Mouse (Mus musculus) T-helper 17 cell (primary cell): ENCODE results near the gene Kif2c.

Experiments
- in situ Hi-C, 2 experiments: fragments of 300-600 bp; cut with MboI, MseI; formaldehyde crosslinking; loops; 1 replicate in 1 of 2; 2 replicates in 1 of 2; pipeline ENCODE4 v1.15.1; 2025; ENCODE audit warnings: high pct_unique_total_duplicates in 2 of 2

Kif2c gene

GRCm38 (mm10) chr4:117138295-117139216, 43.9 kb downstream of the Kif2c start:
- in situ Hi-C loops = no loop called here

- in situ Hi-C loops = no loop called here
Measured at GRCm38 (mm10) chr4:117136034-117136433, 46.4 kb downstream of the Kif2c start.

- in situ Hi-C loops = loop anchor here in 1 of 2 experiments (5.0 kb wide), 1 partner anchor 137 kb away; the partner anchor contains the start of gene Hectd3
Measured at GRCm38 (mm10) chr4:117134601-117134995, 47.8 kb downstream of the Kif2c start.

GRCm38 (mm10) chr4:117133817-117134600, 48.4 kb downstream of the Kif2c start, which contains the start of gene Plk3:
Gene Plk3, minus strand, starts transcription at chr4:117133963.
- in situ Hi-C loops = loop anchor here in 1 of 2 experiments (5.0 kb wide), 1 partner anchor 137 kb away; the partner anchor contains the start of gene Hectd3

GRCm38 (mm10) chr4:117133366-117133796, 49.1 kb downstream of the Kif2c start:
- in situ Hi-C loops = loop anchor here in 1 of 2 experiments (5.0 kb wide), 1 partner anchor 136 kb away; the partner anchor contains the start of gene Hectd3

- in situ Hi-C loops = loop anchor here in 1 of 2 experiments (5.0 kb wide), 1 partner anchor 135 kb away; the partner anchor contains the start of gene Hectd3
Measured at GRCm38 (mm10) chr4:117132794-117133143, 49.7 kb downstream of the Kif2c start.

- in situ Hi-C loops = loop anchor here in 1 of 2 experiments (5.0 kb wide), 1 partner anchor 135 kb away; the partner anchor contains the start of gene Hectd3
Measured at GRCm38 (mm10) chr4:117131890-117132793, 50.3 kb downstream of the Kif2c start.

GRCm38 (mm10) chr4:117131198-117131597, 51.2 kb downstream of the Kif2c start:
- in situ Hi-C loops = loop anchor here in 1 of 2 experiments (5.0 kb wide), 1 partner anchor 134 kb away; the partner anchor contains the start of gene Hectd3

GRCm38 (mm10) chr4:117130790-117131189, 51.6 kb downstream of the Kif2c start:
- in situ Hi-C loops = loop anchor here in 1 of 2 experiments (5.0 kb wide), 1 partner anchor 133 kb away; the partner anchor contains the start of gene Hectd3

- in situ Hi-C loops = no loop called here
Measured at GRCm38 (mm10) chr4:117127991-117128686, 54.3 kb downstream of the Kif2c start.

- in situ Hi-C loops = no loop called here
Measured at GRCm38 (mm10) chr4:117126675-117127290, 55.7 kb downstream of the Kif2c start, which contains the start of gene Tctex1d4. Gene Tctex1d4, plus strand, starts transcription at chr4:117126794.

- in situ Hi-C loops = no loop called here
Measured at GRCm38 (mm10) chr4:117125910-117126674, 56.3 kb downstream of the Kif2c start.

- in situ Hi-C loops = no loop called here
Measured at GRCm38 (mm10) chr4:117125348-117125909, 57.0 kb downstream of the Kif2c start, which contains the start of gene Btbd19. Gene Btbd19, minus strand, starts transcription at chr4:117125725.

- in situ Hi-C loops = no loop called here
Measured at GRCm38 (mm10) chr4:117124518-117125347, 57.7 kb downstream of the Kif2c start.

GRCm38 (mm10) chr4:117124218-117124517, 58.3 kb downstream of the Kif2c start:
- in situ Hi-C loops = no loop called here

GRCm38 (mm10) chr4:117123546-117124217, 58.8 kb downstream of the Kif2c start:
- in situ Hi-C loops = no loop called here

- in situ Hi-C loops = no loop called here
Measured at GRCm38 (mm10) chr4:117122209-117122608, 60.2 kb downstream of the Kif2c start.
